Mouse (Mus musculus): ENCODE measurements around the gene Coq7. TPM values are rescaled to one million over a fixed set of nuclear protein-coding genes. Genes with fewer than 3 reads are reported as not detected.

The Coq7 gene
- polyA plus RNA-seq, 1 experiment from 2014 or later, result 93.7 TPM

- Histone ChIP-seq H3K9ac (replicated peaks; ENCODE audit: low read length) (no peak overlapping the region), H3K4me1 (ENCODE audit: control insufficient read depth, insufficient read depth, low read length) (peaks cover 15% of the 10 kb centered on the region; the same call in 1 of the 2 replicates), H3K27me3 (ENCODE audit: control insufficient read depth, insufficient read depth, low read length) (no peaks in the 10 kb centered on the region), H3K27ac (replicated peaks; ENCODE audit: low read depth, low read length) (no peak overlapping the region), H3K9me3 (ENCODE audit: control insufficient read depth, low read length) (no peaks in the 10 kb centered on the region), H3K4me3 (replicated peaks; ENCODE audit: low read depth, low read length) (no peak overlapping the region), H3K36me3 (ENCODE audit: control insufficient read depth, insufficient read depth, low read length) (no peaks in the 10 kb centered on the region), H3K4me2 (ENCODE audit: low read length) (no peak overlapping the region)
- no peak for ATAC-seq (ENCODE audit: low FRiP score, low TSS enrichment)
- peak; percentile 20 for DNase-seq
- WGBS, result 51% methylated on average over 16 of the region's 16 CpGs
Measured at GRCm38 (mm10) chr7:118461400-118462136, 71.6 kb downstream of the Coq7 start.

Other genes starting within 250 kb of the Coq7 start
- gene Syt17, start 85.1 kb downstream of the Coq7 start, polyA plus RNA-seq (2014; fragmentation: Nextera tagmentation; extraction: Ambion mirVana), result 12.4 and 13.1 TPM in 2 replicates
- 0.28 and 0.63 TPM in 2 replicates for gene Itpripl2, start 41.4 kb downstream of the Coq7 start, polyA plus RNA-seq (2014; fragmentation: Nextera tagmentation; extraction: Ambion mirVana)
- 4.3 and 5.9 TPM in 2 replicates for gene Tmc7, start 51.4 kb upstream of the Coq7 start, polyA plus RNA-seq (2014; fragmentation: Nextera tagmentation; extraction: Ambion mirVana)
- gene Tmc5, start 63.9 kb upstream of the Coq7 start, polyA plus RNA-seq (2014; fragmentation: Nextera tagmentation; extraction: Ambion mirVana), result 0.15 and 0.28 TPM in 2 replicates
- gene Gde1, start 172.4 kb upstream of the Coq7 start, polyA plus RNA-seq (2014; fragmentation: Nextera tagmentation; extraction: Ambion mirVana), result 200 and 209 TPM in 2 replicates
- gene Ccp110, start 179.2 kb upstream of the Coq7 start, polyA plus RNA-seq (2014; fragmentation: Nextera tagmentation; extraction: Ambion mirVana), result 17.4 and 20.1 TPM in 2 replicates
- 83.6 and 101 TPM in 2 replicates for gene Vps35l, start 206.9 kb upstream of the Coq7 start, polyA plus RNA-seq (2014; fragmentation: Nextera tagmentation; extraction: Ambion mirVana)